Mouse (Mus musculus) CH12.LX (cell line): Measurements from ENCODE around the gene Hrg. TPM values are rescaled to one million over a fixed set of nuclear protein-coding genes. Genes with fewer than 3 reads are reported as not detected.
"Not testable (repeated sequence)": the region's sequence is repeated elsewhere in the genome, so short reads cannot be mapped to it uniquely, and the experiment has no call there.

Source experiments
- DNase-seq: peaks from one replicate; pipeline ENCODE4 v3.0.0-alpha.2; 2013; ENCODE audit errors: extremely low read depth
- H3K27ac ChIP-seq: 2 replicates; pipeline ENCODE4 v1.5.1; 2012; ENCODE audit warnings: low read depth, mild to moderate bottlenecking, control low read depth, moderate library complexity; ENCODE audit not compliant: insufficient read depth
- H3K27me3 ChIP-seq: replicated peaks from 2 replicates; pipeline ENCODE3; 2012; ENCODE audit warnings: inconsistent platforms
- H3K36me3 ChIP-seq, 2 experiments: replicated peaks in 1 of 2; 2 replicates each; pipeline versions ENCODE3 to v1.6.1; 2012; ENCODE audit warnings: inconsistent platforms in 1 of 2, low read length in 1 of 2, mild to moderate bottlenecking in 1 of 2, mixed read lengths in 1 of 2, moderate library complexity in 1 of 2; ENCODE audit not compliant: control insufficient read depth in 1 of 2, insufficient read depth in 1 of 2
- H3K4me1 ChIP-seq, 2 experiments: 2 replicates each; pipeline ENCODE4 v1.6.1; 2012; ENCODE audit warnings: inconsistent platforms in 1 of 2, moderate library complexity in 1 of 2; ENCODE audit not compliant: insufficient read depth in 2 of 2, control insufficient read depth in 1 of 2
- H3K4me2 ChIP-seq: 2 replicates; pipeline ENCODE4 v1.6.1; 2012; ENCODE audit warnings: low read depth, mild to moderate bottlenecking, control low read depth; ENCODE audit not compliant: poor library complexity, insufficient read depth, severe bottlenecking
- H3K4me3 ChIP-seq, 3 experiments: fragments of 150-350 bp in 1 of 3; sonication (generic) in 1 of 3; replicated peaks in 1 of 3; 2 replicates each; pipeline versions ENCODE3 to v1.5.1; 2011 to 2012; ENCODE audit warnings: low read depth in 2 of 3, low read length in 2 of 3, mild to moderate bottlenecking in 2 of 3, moderate library complexity in 2 of 3, control low read depth in 1 of 3, improper control_type of control experiment in 1 of 3, inconsistent platforms in 1 of 3, mixed read lengths in 1 of 3; ENCODE audit not compliant: poor library complexity in 1 of 3
- H3K79me2 ChIP-seq: replicated peaks from 2 replicates; pipeline ENCODE4 v1.6.1; 2012; ENCODE audit warnings: mild to moderate bottlenecking, moderate library complexity; ENCODE audit not compliant: control insufficient read depth, poor library complexity, insufficient read depth, severe bottlenecking; ENCODE audit errors: extremely low read depth
- H3K9ac ChIP-seq: 2 replicates; pipeline ENCODE4 v1.6.1; 2012; ENCODE audit warnings: low read depth, mild to moderate bottlenecking, control low read depth, moderate library complexity; ENCODE audit not compliant: insufficient read depth
- H3K9me3 ChIP-seq: replicated peaks from 2 replicates; pipeline ENCODE3; 2012; ENCODE audit warnings: low read length, inconsistent platforms, mixed read lengths
- BHLHE40 ChIP-seq: IDR thresholded peaks from 2 replicates; pipeline ENCODE4 v1.6.1; 2011; ENCODE audit warnings: mild to moderate bottlenecking, low read depth, low read length, improper control_type of control experiment
- ETS1 ChIP-seq: conservative IDR thresholded peaks from 2 replicates; pipeline ENCODE4 v1.6.1; 2012; ENCODE audit warnings: low read depth, mild to moderate bottlenecking, inconsistent platforms, low read length, improper control_type of control experiment, moderate library complexity
- HCFC1 ChIP-seq: IDR thresholded peaks from 2 replicates; pipeline ENCODE4 v1.6.1; 2012; ENCODE audit warnings: low read depth, mild to moderate bottlenecking, inconsistent platforms, low read length, improper control_type of control experiment
- JUN ChIP-seq: IDR thresholded peaks from 2 replicates; pipeline ENCODE4 v1.6.1; 2011; ENCODE audit warnings: low read depth, mild to moderate bottlenecking, low read length, improper control_type of control experiment, moderate library complexity; ENCODE audit not compliant: insufficient read depth
- MEF2A ChIP-seq: IDR thresholded peaks from 2 replicates; pipeline ENCODE4 v1.6.1; 2014; ENCODE audit warnings: low read depth, mild to moderate bottlenecking, inconsistent platforms, low read length, improper control_type of control experiment, borderline replicate concordance
- TBP ChIP-seq: conservative IDR thresholded peaks from 2 replicates; pipeline ENCODE4 v1.6.1; 2011; ENCODE audit warnings: low read depth, low read length, improper control_type of control experiment
- TCF12 ChIP-seq: IDR thresholded peaks from 2 replicates; pipeline ENCODE4 v1.6.1; 2014; ENCODE audit warnings: low read depth, mild to moderate bottlenecking, inconsistent platforms, low read length, improper control_type of control experiment
- USF1 ChIP-seq: IDR thresholded peaks from 2 replicates; pipeline ENCODE4 v1.6.1; 2014; ENCODE audit warnings: low read depth, mild to moderate bottlenecking, inconsistent platforms, low read length, improper control_type of control experiment
- ZKSCAN1 ChIP-seq: IDR thresholded peaks from 2 replicates; pipeline ENCODE4 v1.6.1; 2012; ENCODE audit warnings: low read depth, inconsistent platforms, low read length, improper control_type of control experiment, borderline replicate concordance
- dilution Hi-C: fragments of 300-500 bp; cut with MboI; formaldehyde crosslinking; loops from 2 replicates; pipeline ENCODE4 v1.14.3; 2020; ENCODE audit warnings: low sequenced_read_pairs; ENCODE audit not compliant: extremely low pct_unique_long_range_greater_than_20kb, extremely low pct_ligation_motif_present
- in situ Hi-C: fragments of 300-500 bp; cut with MboI; formaldehyde crosslinking; loops from 3 replicates; pipeline ENCODE4 v1.14.3; 2019; ENCODE audit warnings: low sequenced_read_pairs, low pct_ligation_motif_present, low pct_unique_long_range_greater_than_20kb, mixed read lengths
- polyA plus RNA-seq: library from polyadenylated mRNA; unstranded; fragments of >175 nt; gene quantifications from 2 replicates; pipeline ENCODE4 v1.2.1, GENCODE M21; 2012; ENCODE audit warnings: low read depth; ENCODE audit not compliant: insufficient read length
- total RNA-seq, 2 experiments: library from RNA; depleted of rRNA; stranded (reverse); fragments of 300-350 nt in 1 of 2; fragments of >200 nt in 1 of 2; gene quantifications; 2 replicates each; pipeline ENCODE4 v1.2.3; 2012 to 2014

Gene Hrg
- total and polyA plus RNA-seq, 3 experiments, result not detected

DNA sequence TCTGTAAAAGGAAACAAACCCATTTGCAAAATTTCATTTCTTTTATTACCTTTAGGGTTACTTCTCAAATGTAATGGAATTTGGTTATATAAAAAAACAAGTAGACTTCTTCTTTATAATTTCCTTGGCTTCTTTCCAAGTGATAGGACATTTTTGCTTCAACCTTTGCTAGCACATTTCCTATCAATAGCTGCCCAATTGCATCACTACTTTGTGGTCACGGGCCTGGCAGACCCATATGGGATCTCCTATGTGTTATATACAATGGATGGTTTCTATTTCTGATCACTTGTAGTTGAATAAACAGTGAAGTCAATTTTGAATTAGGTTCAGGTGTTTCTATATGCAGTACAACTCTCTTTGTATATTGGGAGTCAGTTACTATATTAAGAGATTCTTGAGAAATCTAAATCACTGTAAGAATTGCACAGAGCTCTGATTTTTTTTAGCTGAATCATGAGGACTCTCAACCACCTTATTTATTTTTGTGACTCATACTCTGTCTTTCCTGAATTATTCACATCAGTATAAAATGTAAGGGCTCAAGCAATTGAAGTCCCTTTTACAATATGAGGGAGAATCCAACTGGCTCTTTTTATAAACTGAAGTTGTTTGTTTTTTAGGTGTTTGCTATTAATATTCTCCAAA, 16.6 kb downstream of the Hrg start:
- DNase-seq, result no peak
- in situ Hi-C loops, result no loop called here
- dilution Hi-C loops, result no loop called here

DNA sequence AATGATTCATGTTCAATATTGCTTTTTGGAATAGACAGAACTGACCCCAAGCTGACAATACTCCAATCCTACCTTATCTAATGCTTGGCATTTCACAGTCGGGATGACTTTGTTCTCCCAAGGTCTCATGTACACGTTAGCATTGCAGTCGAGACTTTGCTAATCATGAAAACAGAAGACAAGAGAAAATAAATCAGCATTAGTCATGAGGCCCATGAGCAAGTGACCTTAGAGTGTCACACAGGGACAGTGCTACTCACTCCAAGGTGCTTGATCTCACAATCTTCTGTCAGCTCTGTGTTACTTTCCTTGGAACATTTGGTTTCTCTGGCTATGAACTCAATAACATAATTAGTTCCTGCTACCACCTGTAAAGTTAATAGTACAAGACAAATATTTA, 46.1 kb downstream of the Hrg start:
- H3K4me2 ChIP-seq, H3K27ac ChIP-seq, dilution Hi-C loops, DNase-seq, in situ Hi-C loops, H3K9me3 ChIP-seq, H3K79me2 ChIP-seq, H3K4me1 ChIP-seq, H3K27me3 ChIP-seq, H3K36me3 ChIP-seq, H3K4me3 ChIP-seq, H3K9ac ChIP-seq: not testable (repeated sequence)

More for the DNA sequence above, 16.6 kb downstream of the Hrg start:
- Histone ChIP-seq H3K4me1 (peaks cover 0 to 12% of the 10 kb centered on the region in 2 experiments; a peak in 2 of 4 replicates), H3K27ac (no peak overlapping the region), H3K4me2 (no peak overlapping the region), H3K9ac (no peak overlapping the region), H3K36me3 (no peaks in the 10 kb centered on the region), H3K4me3 (no peak overlapping the region), H3K27me3 (peaks cover 2% of the 10 kb centered on the region), H3K79me2 (no peaks in the 10 kb centered on the region), H3K9me3 (no peaks in the 10 kb centered on the region)
- TF ChIP-seq ETS1, result no peak
- no peak for TF ChIP-seq HCFC1
- no peak for TF ChIP-seq MEF2A
- no peak for TF ChIP-seq TBP
- TF ChIP-seq USF1, result no peak
- no peak for TF ChIP-seq ZKSCAN1
- no peak for TF ChIP-seq BHLHE40
- no peak for TF ChIP-seq JUN
- no peak for TF ChIP-seq TCF12

Other genes starting within 250 kb of the Hrg start
- gene Crygs, start 139.5 kb upstream of the Hrg start, total RNA-seq (2012; rRNA removed), result not detected in 2 replicates
- gene Crygs, start 139.5 kb upstream of the Hrg start, total RNA-seq (2014; rRNA removed), result not detected in 2 replicates
- not detected in 2 replicates for gene Crygs, start 139.5 kb upstream of the Hrg start, polyA plus RNA-seq
- 15.1 and 20.4 TPM in 2 replicates for gene Tbccd1, start 93.4 kb upstream of the Hrg start, total RNA-seq (2012; rRNA removed)
- 19.4 and 19.9 TPM in 2 replicates for gene Tbccd1, start 93.4 kb upstream of the Hrg start, total RNA-seq (2014; rRNA removed)
- 16.6 and 18.6 TPM in 2 replicates for gene Tbccd1, start 93.4 kb upstream of the Hrg start, polyA plus RNA-seq
- gene Dnajb11, start 93.2 kb upstream of the Hrg start, total RNA-seq (2012; rRNA removed), result 122 and 209 TPM in 2 replicates
- 129 and 149 TPM in 2 replicates for gene Dnajb11, start 93.2 kb upstream of the Hrg start, total RNA-seq (2014; rRNA removed)
- 206 and 241 TPM in 2 replicates for gene Dnajb11, start 93.2 kb upstream of the Hrg start, polyA plus RNA-seq
- gene Ahsg, start 59.8 kb upstream of the Hrg start, total RNA-seq (2012; rRNA removed), result not detected in 2 replicates
- not detected in 2 replicates for gene Ahsg, start 59.8 kb upstream of the Hrg start, total RNA-seq (2014; rRNA removed)
- 0.25 and 0.43 TPM in 2 replicates for gene Ahsg, start 59.8 kb upstream of the Hrg start, polyA plus RNA-seq
- 0.25 and 0.42 TPM in 2 replicates for gene Fetub, start 32.7 kb upstream of the Hrg start, total RNA-seq (2012; rRNA removed)
- gene Fetub, start 32.7 kb upstream of the Hrg start, total RNA-seq (2014; rRNA removed), result 1.0 and 1.3 TPM in 2 replicates
- 15.5 and 15.8 TPM in 2 replicates for gene Fetub, start 32.7 kb upstream of the Hrg start, polyA plus RNA-seq
- not detected in 2 replicates for gene Kng2, start 78.4 kb downstream of the Hrg start, total RNA-seq (2012; rRNA removed)
- not detected in 2 replicates for gene Kng2, start 78.4 kb downstream of the Hrg start, total RNA-seq (2014; rRNA removed)
- gene Kng2, start 78.4 kb downstream of the Hrg start, polyA plus RNA-seq, result not detected in 2 replicates
- gene Kng1, start 106.8 kb downstream of the Hrg start, total RNA-seq (2012; rRNA removed), result not detected in 2 replicates
- gene Kng1, start 106.8 kb downstream of the Hrg start, total RNA-seq (2014; rRNA removed), result not detected in 2 replicates
- gene Kng1, start 106.8 kb downstream of the Hrg start, polyA plus RNA-seq, result not detected in 2 replicates
- 358 and 457 TPM in 2 replicates for gene Eif4a2, start 156.4 kb downstream of the Hrg start, total RNA-seq (2012; rRNA removed)
- 660 and 860 TPM in 2 replicates for gene Eif4a2, start 156.4 kb downstream of the Hrg start, total RNA-seq (2014; rRNA removed)
- 475 TPM in 2 replicates for gene Eif4a2, start 156.4 kb downstream of the Hrg start, polyA plus RNA-seq
- 121 and 125 TPM in 2 replicates for gene Rfc4, start 176.7 kb downstream of the Hrg start, total RNA-seq (2012; rRNA removed)
- gene Rfc4, start 176.7 kb downstream of the Hrg start, total RNA-seq (2014; rRNA removed), result 191 and 204 TPM in 2 replicates
- gene Rfc4, start 176.7 kb downstream of the Hrg start, polyA plus RNA-seq, result 74.6 and 91.5 TPM in 2 replicates
- gene Adipoq, start 195.5 kb downstream of the Hrg start, total RNA-seq (2012; rRNA removed), result 0.13 TPM in 1 of 2 replicates, not detected in the other
- gene Adipoq, start 195.5 kb downstream of the Hrg start, total RNA-seq (2014; rRNA removed), result 0.68 and 0.99 TPM in 2 replicates
- gene Adipoq, start 195.5 kb downstream of the Hrg start, polyA plus RNA-seq, result 0.55 and 1.1 TPM in 2 replicates